13 mouse cellular contexts compared by ENCODE assay signal in the genomic region with DNA sequence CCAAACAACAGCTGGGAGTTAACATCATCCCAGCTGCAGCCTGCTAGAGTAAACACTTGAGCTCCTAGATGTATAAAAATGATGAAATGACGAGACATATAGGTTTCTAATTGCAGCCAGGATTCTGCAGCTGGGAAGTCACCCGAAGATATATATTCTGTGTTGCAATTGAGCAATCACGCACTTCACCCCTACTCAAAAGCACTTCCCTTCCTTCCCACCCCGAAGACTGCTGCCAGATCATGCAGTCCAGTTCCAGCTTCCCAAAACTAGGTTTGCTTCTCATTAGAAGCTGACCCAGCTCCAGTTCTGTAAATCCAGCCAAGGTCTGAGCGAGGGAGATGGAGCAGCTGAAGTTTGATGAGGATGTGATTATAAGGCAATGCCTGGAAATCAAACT.
DNase-seq lines count a peak whose midpoint lies in the region; ATAC-seq and TF ChIP-seq lines count a peak whose summit lies in the region.
"Had no signal": no experiment of that assay in that cellular context is flagged by ENCODE, and none has a peak within 500 bp of the region (broad histone marks: within the 10 kb centered on the region; RNA-seq: fewer than 3 reads in every experiment).

No protein-coding gene starts in this region.

- no peaks in the 10 kb centered on the region for H3K9me3 ChIP-seq in heart, embryonic 12.5 days (replicated peaks)
- no peaks in the 10 kb centered on the region for H3K9me3 ChIP-seq in stomach, embryonic 15.5 days
- H3K9me3 ChIP-seq: hindbrain, embryonic 12.5 days; midbrain, embryonic 12.5 days had no signal

- no peak overlapping the region for H3K27ac ChIP-seq in heart, adult 2 months
- no peak overlapping the region for H3K27ac ChIP-seq in heart, embryonic 12.5 days (ENCODE audit: poor library complexity, severe bottlenecking)
- H3K27ac ChIP-seq in stomach, embryonic 15.5 days = peak overlapping the region; percentile 33
- H3K27ac ChIP-seq: hindbrain, embryonic 12.5 days; midbrain, embryonic 12.5 days had no signal

- H3K4me3 ChIP-seq in heart, adult 2 months = no peak overlapping the region
- no peak overlapping the region for H3K4me3 ChIP-seq in heart, embryonic 12.5 days
- no peak overlapping the region for H3K4me3 ChIP-seq in stomach, embryonic 15.5 days (replicated peaks)
- H3K4me3 ChIP-seq: hindbrain, embryonic 12.5 days; midbrain, embryonic 12.5 days had no signal

- no peak for ATAC-seq in heart, embryonic 12.5 days (ENCODE audit: insufficient number of reproducible peaks, low FRiP score)
- ATAC-seq in stomach, embryonic 15.5 days (ENCODE audit: insufficient read depth, low FRiP score, low read depth) = peak; percentile 79
- ATAC-seq in granulocyte monocyte progenitor cell, adult 5-6 weeks (replicated peaks; ENCODE audit: poor library complexity, severe bottlenecking) = no peak

- no peak overlapping the region for H3K9ac ChIP-seq in heart, adult 2 months (ENCODE audit: low read depth, low read length)
- no peak overlapping the region for H3K9ac ChIP-seq in heart, embryonic 12.5 days
- no peak overlapping the region for H3K9ac ChIP-seq in stomach, embryonic 15.5 days
- H3K9ac ChIP-seq: hindbrain, embryonic 12.5 days; midbrain, embryonic 12.5 days had no signal

- H3K79me2 ChIP-seq in heart, adult 2 months (replicated peaks; ENCODE audit: control insufficient read depth, insufficient read depth, low read length) = no peaks in the 10 kb centered on the region

- no peak for TF ChIP-seq POLR2A in heart, adult 2 months (IDR thresholded peaks at IDR 0.05; ENCODE audit: insufficient read depth, low read depth, low read length)

- peak; percentile 38 to 56 for DNase-seq in heart, adult 2 months
- DNase-seq in ovary, postnatal 14 days (ENCODE audit: low spot score) = peak; percentile 4
- DNase-seq in ovary, adult 18-20 months (ENCODE audit: low spot score) = no peak
- peak; percentile 39 to 41 for DNase-seq in heart, postnatal 10 days
- no peak for DNase-seq in layer of hippocampus, adult 9-11 months
- DNase-seq: left cerebral cortex, postnatal 4 days; retina, postnatal 1 day; thymus, postnatal 36 days had no signal

- no peaks in the 10 kb centered on the region; the same call in 1 of the 2 replicates for H3K4me1 ChIP-seq in heart, adult 2 months (ENCODE audit: control insufficient read depth, insufficient read depth, low read length)
- H3K4me1 ChIP-seq in heart, embryonic 12.5 days (replicated peaks) = no peaks in the 10 kb centered on the region
- H3K4me1 ChIP-seq in stomach, embryonic 15.5 days = 0 out of 2 replicates have a peak, but pooled peaks cover 3% of the 10 kb centered on the region
- H3K4me1 ChIP-seq: hindbrain, embryonic 12.5 days; midbrain, embryonic 12.5 days had no signal

- intact Hi-C loops in heart, adult 2 months (cut with DNase I) = no loop called here
- intact Hi-C loops in heart, postnatal 10 days (cut with DNase I) = no loop called here

- 61% methylated on average over 5 of the region's 5 CpGs for WGBS in heart, adult 2 months
- WGBS in heart, embryonic 12.5 days = 77% methylated on average over 5 of the region's 5 CpGs
- WGBS in stomach, embryonic 15.5 days = 35% methylated on average over 5 of the region's 5 CpGs

- TF ChIP-seq CTCF in heart, adult 2 months (IDR thresholded peaks at IDR 0.05) = no peak

- H3K36me3 ChIP-seq in heart, adult 2 months (ENCODE audit: control insufficient read depth, insufficient read depth, low read length) = no peaks in the 10 kb centered on the region
- no peaks in the 10 kb centered on the region for H3K36me3 ChIP-seq in heart, embryonic 12.5 days
- no peaks in the 10 kb centered on the region for H3K36me3 ChIP-seq in stomach, embryonic 15.5 days
- H3K36me3 ChIP-seq: hindbrain, embryonic 12.5 days; midbrain, embryonic 12.5 days had no signal

- H3K4me2 ChIP-seq in heart, embryonic 12.5 days = no peak overlapping the region
- H3K4me2 ChIP-seq in stomach, embryonic 15.5 days = no peak overlapping the region
- H3K4me2 ChIP-seq: hindbrain, embryonic 12.5 days; midbrain, embryonic 12.5 days had no signal

- no peaks in the 10 kb centered on the region for H3K27me3 ChIP-seq in heart, adult 2 months (ENCODE audit: control insufficient read depth, insufficient read depth, low read length)
- no peaks in the 10 kb centered on the region for H3K27me3 ChIP-seq in heart, embryonic 12.5 days (replicated peaks)
- no peaks in the 10 kb centered on the region for H3K27me3 ChIP-seq in stomach, embryonic 15.5 days (replicated peaks)
- H3K27me3 ChIP-seq: hindbrain, embryonic 12.5 days; midbrain, embryonic 12.5 days had no signal

- TF ChIP-seq EP300 in heart, adult 2 months (IDR thresholded peaks at IDR 0.05; ENCODE audit: insufficient read depth, low read depth, low read length) = no peak

Comparison
In these comparisons a context has a peak if more than half of its experiments do, and no peak if none do; other contexts are left out.
1. DNase-seq: peak in heart, adult 2 months (2 of 2), ovary, postnatal 14 days (single experiment) and heart, postnatal 10 days (2 of 2); none in ovary, adult 18-20 months (single experiment) and layer of hippocampus, adult 9-11 months (single experiment).